Mouse (Mus musculus) heart, postnatal 0 days (tissue): ENCODE measurements at regions not wholly inside any gene's neighbourhood (a gene's known extent, or its start where the extent isn't known, plus 50 kb on each side); places are given as distances from the start of the nearest gene placed in this dataset.

Experiments used
- ATAC-seq: fragments of 200-750 bp; cut with Nextera tagmentation; 2 replicates; pipeline ENCODE4 v1.8.0; 2017; ENCODE audit warnings: low read depth, moderate number of reproducible peaks, moderate library complexity; ENCODE audit not compliant: insufficient read depth
- DNase-seq: peaks from one replicate; pipeline ENCODE4 v3.0.0-alpha.2; 2016; ENCODE audit warnings: low spot score
- H3K27ac ChIP-seq: fragments of 300-500 bp; sonication (generic); 2 replicates; pipeline ENCODE4 v1.5.1; 2014; ENCODE audit warnings: low read depth, mild to moderate bottlenecking
- H3K27me3 ChIP-seq: fragments of 300-500 bp; sonication (generic); 2 replicates; pipeline ENCODE4 v1.6.1; 2014; ENCODE audit warnings: low read length, mixed read lengths; ENCODE audit not compliant: control insufficient read depth, insufficient read depth
- H3K36me3 ChIP-seq: fragments of 300-500 bp; sonication (generic); replicated peaks from 2 replicates; pipeline ENCODE4 v1.6.1; 2014; ENCODE audit warnings: low read length, mixed read lengths; ENCODE audit not compliant: control insufficient read depth, insufficient read depth
- H3K4me1 ChIP-seq: fragments of 300-500 bp; sonication (generic); 2 replicates; pipeline ENCODE4 v1.6.1; 2014; ENCODE audit warnings: antibody characterized with exemption; ENCODE audit not compliant: control insufficient read depth, insufficient read depth
- H3K4me2 ChIP-seq: fragments of 300-500 bp; sonication (generic); 2 replicates; pipeline ENCODE4 v1.6.1; 2014; ENCODE audit warnings: low read depth, mild to moderate bottlenecking, low read length, moderate library complexity
- H3K4me3 ChIP-seq: fragments of 300-500 bp; sonication (generic); 2 replicates; pipeline ENCODE4 v1.5.1; 2014; ENCODE audit warnings: low read depth, low read length
- H3K9ac ChIP-seq: fragments of 300-500 bp; sonication (generic); replicated peaks from 2 replicates; pipeline ENCODE4 v1.6.1; 2014; ENCODE audit warnings: low read depth, low read length, mixed read lengths
- H3K9me3 ChIP-seq: fragments of 300-500 bp; sonication (generic); replicated peaks from 2 replicates; pipeline ENCODE4 v1.6.1; 2016; ENCODE audit warnings: low read length; ENCODE audit not compliant: control insufficient read depth
- CTCF ChIP-seq: IDR thresholded peaks from 2 replicates; pipeline ENCODE4 v1.5.1; 2016; ENCODE audit warnings: antibody characterized with exemption, control low read depth, low read depth
- EP300 ChIP-seq: IDR thresholded peaks from 2 replicates; pipeline ENCODE4 v1.6.1; 2016; ENCODE audit warnings: antibody characterized with exemption, low read depth
- WGBS: fragments of 180-500 bp; shearing (Covaris S2); extraction: QIAGEN DNeasy Blood & Tissue Kit; methylation state at CpG from one replicate; pipeline ENCODE4 v1.1.7; 2014; 5-methylcytosine and 5-hydroxymethylcytosine counted together

GRCm38 (mm10) chr16:5501961-5502360 lies 246.2 kb upstream of the Eef2kmt start:
- no peak overlapping the region for H3K4me3 ChIP-seq
- WGBS, result 87% methylated on average over 7 of the region's 7 CpGs
- H3K27me3 ChIP-seq, result no peaks in the 10 kb centered on the region
- H3K4me2 ChIP-seq, result no peak overlapping the region
- no peak overlapping the region for H3K27ac ChIP-seq
- H3K9me3 ChIP-seq, result no peaks in the 10 kb centered on the region
- H3K9ac ChIP-seq, result no peak overlapping the region
- DNase-seq, result no peak
- no peaks in the 10 kb centered on the region for H3K36me3 ChIP-seq
- ATAC-seq, result no peak
- TF ChIP-seq EP300, result no peak
- no peak for TF ChIP-seq CTCF
- H3K4me1 ChIP-seq, result no peaks in the 10 kb centered on the region

GRCm38 (mm10) chr16:5496051-5496685 lies 240.4 kb upstream of the Eef2kmt start:
- H3K4me2 ChIP-seq, result no peak overlapping the region
- no peak for DNase-seq
- no peaks in the 10 kb centered on the region for H3K9me3 ChIP-seq
- H3K27ac ChIP-seq, result no peak overlapping the region
- no peaks in the 10 kb centered on the region for H3K4me1 ChIP-seq
- no peaks in the 10 kb centered on the region for H3K36me3 ChIP-seq
- H3K27me3 ChIP-seq, result no peaks in the 10 kb centered on the region
- TF ChIP-seq EP300 (no peak), CTCF (no peak)
- H3K4me3 ChIP-seq, result no peak overlapping the region
- ATAC-seq, result no peak
- no peak overlapping the region for H3K9ac ChIP-seq
- WGBS, result 82% methylated on average over 2 of the region's 2 CpGs

GRCm38 (mm10) chr16:5493352-5493751 lies 237.6 kb upstream of the Eef2kmt start:
- no peaks in the 10 kb centered on the region for H3K36me3 ChIP-seq
- H3K4me2 ChIP-seq, result no peak overlapping the region
- no peaks in the 10 kb centered on the region for H3K9me3 ChIP-seq
- no peak overlapping the region for H3K4me3 ChIP-seq
- H3K27me3 ChIP-seq, result no peaks in the 10 kb centered on the region
- H3K4me1 ChIP-seq, result no peaks in the 10 kb centered on the region
- no peak overlapping the region for H3K9ac ChIP-seq
- DNase-seq (no peak), ATAC-seq (no peak)
- WGBS, result 29% methylated on average over 6 of the region's 6 CpGs
- no peak for TF ChIP-seq EP300
- TF ChIP-seq CTCF, result no peak
- H3K27ac ChIP-seq, result no peak overlapping the region

- no peak overlapping the region for H3K27ac ChIP-seq
- TF ChIP-seq CTCF (no peak), EP300 (no peak)
- H3K27me3 ChIP-seq, result no peaks in the 10 kb centered on the region
- H3K4me3 ChIP-seq, result no peak overlapping the region
- H3K4me2 ChIP-seq, result no peak overlapping the region
- no peaks in the 10 kb centered on the region for H3K36me3 ChIP-seq
- H3K9me3 ChIP-seq, result 0 out of 2 replicates have a peak, but pooled peaks cover 4% of the 10 kb centered on the region
- WGBS, result 54% methylated on average over 3 of the region's 3 CpGs
- no peaks in the 10 kb centered on the region for H3K4me1 ChIP-seq
- H3K9ac ChIP-seq, result no peak overlapping the region
- ATAC-seq, result no peak
- no peak for DNase-seq
Measured at GRCm38 (mm10) chr16:5487259-5487658, 231.5 kb upstream of the Eef2kmt start.

GRCm38 (mm10) chr16:5483337-5483736 lies 227.6 kb upstream of the Eef2kmt start:
- no peak for ATAC-seq
- TF ChIP-seq CTCF (no peak), EP300 (no peak)
- 0 out of 2 replicates have a peak, but pooled peaks cover 4% of the 10 kb centered on the region for H3K9me3 ChIP-seq

GRCm38 (mm10) chr16:5480148-5480547 lies 224.4 kb upstream of the Eef2kmt start:
- no peak overlapping the region for H3K4me2 ChIP-seq
- 31% methylated on average over 1 of the region's 1 CpGs for WGBS
- H3K9ac ChIP-seq, result no peak overlapping the region
- TF ChIP-seq CTCF (no peak), EP300 (no peak)
- H3K4me3 ChIP-seq, result no peak overlapping the region
- ATAC-seq, result no peak
- no peak for DNase-seq
- no peaks in the 10 kb centered on the region for H3K9me3 ChIP-seq
- no peaks in the 10 kb centered on the region for H3K36me3 ChIP-seq
- no peaks in the 10 kb centered on the region for H3K27me3 ChIP-seq
- no peaks in the 10 kb centered on the region for H3K4me1 ChIP-seq
- H3K27ac ChIP-seq, result no peak overlapping the region

More at GRCm38 (mm10) chr16:5483337-5483736, 227.6 kb upstream of the Eef2kmt start:
- H3K4me3 ChIP-seq, result no peak overlapping the region
- DNase-seq, result no peak
- no peak overlapping the region for H3K4me2 ChIP-seq
- no peaks in the 10 kb centered on the region for H3K36me3 ChIP-seq
- 35% methylated on average over 6 of the region's 6 CpGs for WGBS
- no peaks in the 10 kb centered on the region for H3K4me1 ChIP-seq
- H3K27ac ChIP-seq, result no peak overlapping the region
- no peaks in the 10 kb centered on the region for H3K27me3 ChIP-seq
- H3K9ac ChIP-seq, result no peak overlapping the region
